Mouse (Mus musculus): ENCODE results near the gene Ifit1.
"Not testable (repeated sequence)": the region's sequence is repeated elsewhere in the genome, so short reads cannot be mapped to it uniquely, and the experiment has no call there.

Ifit1 gene

DNA sequence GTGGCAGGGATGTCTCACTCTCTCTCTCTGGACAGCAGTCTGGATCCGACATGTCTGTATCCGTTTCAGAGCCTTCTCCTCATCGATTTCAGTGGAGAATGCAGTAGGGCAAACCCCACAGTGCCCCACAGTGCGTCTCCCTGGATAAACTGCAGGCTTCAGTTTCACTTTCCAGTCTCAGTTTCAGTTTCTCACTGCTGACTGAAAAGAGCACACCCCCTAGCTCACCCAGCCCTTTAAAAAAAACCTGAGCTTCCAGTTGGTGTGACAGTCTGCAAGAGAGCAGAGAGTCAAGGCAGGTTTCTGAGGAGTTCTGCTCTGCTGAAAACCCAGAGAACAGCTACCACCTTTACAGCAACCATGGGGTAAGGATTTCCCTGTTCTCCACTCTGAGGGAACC, at the start of gene Ifit1, which contains the start of gene Ifit1bl2:
Gene Ifit1 (plus strand): TSS at position 249 of the 400 bp plus-strand sequence.
Gene Ifit1bl2 (minus strand): TSS at position 121 of the 400 bp plus-strand sequence.
- DNase-seq = no peak

DNA sequence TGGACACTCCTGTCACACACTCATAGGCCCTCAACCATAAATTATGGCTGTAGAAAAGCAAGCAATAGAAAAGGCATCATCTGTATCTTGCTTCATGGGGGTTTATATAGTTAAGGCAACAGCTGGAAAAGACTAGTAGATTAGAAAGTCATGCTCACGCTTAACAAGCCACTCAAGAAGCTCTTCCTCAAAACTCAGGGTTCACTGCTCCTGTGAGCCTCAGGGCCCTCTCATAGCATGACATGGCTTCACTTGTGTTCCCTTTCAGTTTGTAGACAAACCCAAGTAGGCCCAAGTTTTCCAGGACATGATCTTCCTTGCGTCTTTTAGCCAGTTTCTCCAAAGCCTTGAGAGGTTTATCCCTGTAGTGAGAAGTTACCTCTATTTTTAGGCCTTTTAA, 47.2 kb upstream of the Ifit1 start:
- DNase-seq = no peak

DNA sequence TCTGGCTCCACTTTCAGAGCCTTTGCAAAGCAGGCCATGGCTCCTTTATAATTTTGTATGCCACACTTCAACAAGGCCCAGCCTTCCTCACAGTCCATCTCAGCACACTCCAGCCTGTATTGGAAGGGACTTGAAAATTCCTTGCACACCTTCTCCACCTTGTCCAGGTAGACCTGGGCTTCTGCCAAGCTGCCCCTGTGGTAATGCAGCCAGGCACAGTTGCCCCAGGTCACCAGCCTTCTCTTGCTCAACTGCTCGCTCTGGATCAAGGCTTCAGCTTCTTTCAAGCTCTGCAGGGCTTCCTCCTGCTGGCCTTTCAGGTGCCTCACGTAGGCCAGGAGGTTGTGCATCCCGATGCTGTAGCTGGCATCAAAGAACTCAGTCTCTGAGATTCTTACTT, 46.1 kb upstream of the Ifit1 start:
- DNase-seq = not testable (repeated sequence)

- DNase-seq = no peak
Measured at GRCm38 (mm10) chr19:34596811-34597210, 43.9 kb upstream of the Ifit1 start.

DNA sequence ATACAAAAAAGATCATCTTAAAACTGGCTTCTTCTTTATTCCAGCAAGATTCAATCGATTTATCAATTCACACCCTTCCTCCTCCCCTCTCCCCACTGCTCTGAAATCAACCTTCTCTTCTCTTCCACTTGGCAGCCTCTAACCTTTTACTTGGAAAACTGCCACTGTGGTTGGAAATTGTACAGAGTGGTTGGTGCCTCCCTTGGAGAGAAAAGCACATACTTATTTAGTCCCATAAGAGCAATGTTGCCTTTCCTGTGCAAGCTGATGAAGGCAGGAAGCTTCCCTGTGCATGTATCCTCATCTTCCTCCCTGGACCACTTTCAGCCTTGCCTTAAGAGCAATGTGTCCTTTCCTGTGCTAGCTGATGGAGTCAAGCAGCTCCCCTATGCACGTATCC, 42.3 kb upstream of the Ifit1 start:
- peak; percentile 34 for DNase-seq

DNA sequence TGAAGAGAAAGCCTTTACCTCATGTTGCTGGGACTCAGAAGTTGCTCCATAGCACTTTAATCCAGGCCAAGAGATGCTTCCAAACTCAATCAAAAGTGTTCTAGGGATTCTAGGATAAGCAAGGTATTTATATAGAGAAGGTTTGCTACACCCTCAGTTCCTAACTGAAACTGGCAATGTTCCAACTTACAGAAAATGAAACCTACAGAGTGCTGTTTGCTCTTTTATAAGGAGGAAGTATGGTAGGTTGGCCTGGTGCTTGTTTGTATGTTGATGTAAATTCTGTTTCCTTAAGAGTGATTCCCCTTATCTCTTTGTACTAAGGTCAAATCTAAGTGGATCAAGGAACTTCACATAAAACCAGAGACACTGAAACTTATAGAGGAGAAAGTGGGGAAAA, 41.4 kb upstream of the Ifit1 start:
- DNase-seq = not testable (repeated sequence)

DNA sequence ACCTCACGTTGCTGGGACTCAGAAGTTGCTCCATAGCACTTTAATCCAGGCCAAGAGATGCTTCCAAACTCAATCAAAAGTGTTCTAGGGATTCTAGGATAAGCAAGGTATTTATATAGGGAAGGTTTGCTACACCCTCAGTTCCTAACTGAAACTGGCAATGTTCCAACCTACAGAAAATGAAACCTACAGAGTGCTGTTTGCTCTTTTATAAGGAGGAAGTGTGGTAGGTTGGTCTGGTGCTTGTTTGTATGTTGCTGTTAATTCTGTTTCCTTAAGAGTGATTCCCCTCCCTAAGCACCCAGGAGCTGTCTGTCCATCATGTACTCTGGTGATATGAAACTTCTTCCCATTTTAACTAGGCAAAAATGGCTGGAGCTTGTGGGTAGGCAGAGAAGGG, 38.8 kb upstream of the Ifit1 start, which contains the start of gene Ifit1bl1:
Gene Ifit1bl1 (minus strand): TSS at position 69 of the 400 bp plus-strand sequence.
- not testable (repeated sequence) for DNase-seq

- no peak for DNase-seq
Measured at GRCm38 (mm10) chr19:34605472-34605871, 35.2 kb upstream of the Ifit1 start.

- DNase-seq = not testable (repeated sequence)
Measured at GRCm38 (mm10) chr19:34607237-34608051, 33.2 kb upstream of the Ifit1 start, which contains the start of gene Ifit3b. Ifit3b (plus strand) TSS chr19:34607970.

- DNase-seq = not testable (repeated sequence)
Measured at GRCm38 (mm10) chr19:34610118-34610517, 30.6 kb upstream of the Ifit1 start.

DNA sequence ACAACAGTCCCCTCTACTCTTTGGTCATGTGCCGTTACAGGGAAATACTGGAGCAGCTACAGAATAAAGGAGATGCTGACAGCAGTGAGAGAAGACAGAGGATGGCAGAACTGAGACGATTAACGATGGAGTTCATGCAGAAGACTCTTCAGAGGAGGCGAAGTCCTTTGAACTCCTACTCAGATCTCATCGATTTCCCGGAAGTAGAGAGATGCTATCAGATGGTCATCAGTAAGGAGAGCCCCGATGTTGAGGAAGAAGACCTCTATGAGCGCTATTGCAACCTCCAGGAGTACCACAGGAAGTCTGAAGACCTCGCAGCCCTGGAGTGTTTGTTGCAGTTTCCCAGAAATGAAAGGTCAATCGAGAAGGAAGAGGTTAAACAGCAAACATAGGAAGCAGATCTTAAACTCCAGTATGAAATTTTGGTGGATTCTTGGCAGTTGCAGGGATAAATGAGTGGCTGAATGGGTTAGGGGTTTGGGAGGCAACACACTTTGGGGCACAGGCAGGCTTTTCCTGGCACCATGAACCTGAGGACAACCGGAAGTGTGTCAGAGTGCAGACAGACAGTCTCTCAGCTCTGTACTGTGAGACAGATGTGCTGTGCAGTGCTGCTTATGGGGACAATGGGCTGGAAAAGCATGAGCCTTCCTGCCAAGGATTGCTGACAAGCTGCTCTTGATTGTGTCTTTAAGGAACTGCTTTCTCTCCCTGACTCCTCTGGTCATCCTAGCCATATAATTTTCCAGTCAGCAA, 28.2 kb upstream of the Ifit1 start:
- DNase-seq = not testable (repeated sequence)

GRCm38 (mm10) chr19:34620871-34621270, 19.8 kb upstream of the Ifit1 start:
- DNase-seq = no peak

- no peak for DNase-seq
Measured at GRCm38 (mm10) chr19:34623781-34624180, 16.9 kb upstream of the Ifit1 start.

GRCm38 (mm10) chr19:34624663-34625062, 16.0 kb upstream of the Ifit1 start:
- DNase-seq = no peak

GRCm38 (mm10) chr19:34627496-34627895, 13.2 kb upstream of the Ifit1 start:
- no peak for DNase-seq

- DNase-seq = no peak
Measured at GRCm38 (mm10) chr19:34631487-34631886, 9.2 kb upstream of the Ifit1 start.

GRCm38 (mm10) chr19:34633484-34633883, 7.2 kb upstream of the Ifit1 start:
- no peak for DNase-seq

DNA sequence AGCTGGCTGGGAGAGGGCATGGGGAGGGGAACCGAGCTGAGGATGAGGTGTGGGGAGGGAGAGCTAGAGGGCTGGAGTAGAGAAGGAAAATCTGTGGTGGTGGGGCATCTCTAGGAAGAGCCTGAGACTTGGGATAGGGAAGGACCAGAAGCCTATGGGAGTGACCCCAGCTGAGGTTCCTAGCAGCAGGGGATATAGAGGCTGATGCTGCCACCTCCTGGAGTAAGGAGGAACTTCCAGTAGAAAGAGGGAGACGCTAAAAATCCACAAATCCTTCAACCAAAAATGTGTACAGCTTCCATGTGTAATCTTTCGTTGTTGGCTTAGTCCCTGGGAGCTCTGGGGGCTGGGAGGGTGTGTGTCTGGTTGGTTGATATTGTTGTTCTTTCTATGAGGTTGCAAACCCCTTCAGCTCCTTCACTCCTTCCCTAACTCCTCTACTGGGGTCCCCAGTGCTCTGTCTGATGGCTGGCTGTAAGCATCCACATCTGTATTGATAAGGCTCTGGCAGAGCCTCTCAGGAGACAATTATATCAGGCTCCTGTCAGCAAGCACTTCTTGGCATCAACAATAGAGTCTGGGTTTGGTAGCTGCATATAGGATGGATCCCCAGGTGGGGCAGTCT, 3.6 kb upstream of the Ifit1 start:
- peak; percentile 6 for DNase-seq

DNA sequence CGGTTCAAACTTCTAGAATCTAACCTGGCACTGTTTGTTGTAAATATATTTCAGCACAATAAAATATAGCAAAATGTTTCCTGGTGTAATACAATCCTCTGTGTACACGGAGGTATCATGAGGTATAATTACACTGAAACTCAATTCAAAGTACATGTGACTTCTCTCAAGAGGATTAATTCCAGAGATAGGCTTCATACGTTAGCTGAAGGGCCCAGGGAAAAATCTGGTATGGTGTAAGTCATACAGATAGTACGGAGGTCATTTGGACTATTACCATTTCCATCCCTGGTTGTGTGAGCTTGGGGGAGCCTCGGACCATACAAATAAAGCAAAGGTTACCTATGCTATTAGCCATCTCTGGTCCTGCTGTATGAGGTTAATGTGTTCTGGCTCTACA, 1.9 kb downstream of the Ifit1 start:
- no peak for DNase-seq

DNA sequence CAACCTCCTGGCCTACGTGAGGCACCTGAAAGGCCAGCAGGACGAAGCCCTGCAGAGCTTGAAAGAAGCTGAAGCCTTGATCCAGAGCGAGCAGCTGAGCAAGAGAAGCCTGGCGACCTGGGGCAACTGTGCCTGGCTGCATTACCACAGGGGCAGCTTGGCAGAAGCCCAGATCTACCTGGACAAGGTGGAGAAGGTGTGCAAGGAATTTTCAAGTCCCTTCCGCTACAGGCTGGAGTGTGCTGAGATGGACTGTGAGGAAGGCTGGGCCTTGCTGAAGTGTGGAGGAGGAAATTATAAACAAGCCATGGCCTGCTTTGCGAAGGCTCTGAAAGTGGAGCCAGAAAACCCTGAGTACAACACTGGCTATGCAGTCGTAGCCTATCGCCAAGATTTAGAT, 7.0 kb downstream of the Ifit1 start:
- not testable (repeated sequence) for DNase-seq

GRCm38 (mm10) chr19:34650276-34650675, 9.6 kb downstream of the Ifit1 start:
- no peak for DNase-seq

- no peak for DNase-seq
Measured at GRCm38 (mm10) chr19:34650997-34651396, 10.3 kb downstream of the Ifit1 start.

DNA sequence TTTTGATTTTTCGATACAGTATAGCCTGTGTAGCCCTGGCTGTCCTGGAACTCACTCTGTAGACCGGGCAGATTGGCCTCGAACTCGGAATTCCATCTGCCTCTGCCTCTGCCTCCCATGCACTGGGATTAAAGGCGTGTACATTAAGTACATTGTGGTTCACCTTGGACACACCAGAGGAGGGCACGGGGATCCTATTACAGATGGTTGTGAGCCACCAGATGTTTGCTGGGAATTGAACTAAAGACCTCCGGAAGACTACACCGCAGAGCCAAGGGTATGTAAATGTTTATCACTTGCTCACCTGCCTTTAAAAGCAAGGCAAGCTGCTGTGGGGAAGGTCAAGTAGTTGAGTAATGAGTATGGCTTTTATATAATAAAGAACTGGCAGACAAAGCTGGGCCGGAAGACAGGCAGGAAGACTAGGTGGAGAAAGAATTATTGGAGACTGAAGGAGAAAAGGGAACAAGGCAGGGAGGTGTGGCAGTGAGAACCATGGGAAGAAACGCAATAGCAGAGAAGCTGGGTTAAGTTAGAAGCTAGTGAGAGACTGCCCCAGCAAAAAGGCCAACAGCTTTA, 14.6 kb downstream of the Ifit1 start:
- DNase-seq = no peak

All from cerebellum, adult 9-11 months (tissue).